Mouse (Mus musculus): ENCODE data around the gene Rnh1. TPM values are rescaled to one million over a fixed set of nuclear protein-coding genes. Genes with fewer than 3 reads are reported as not detected.

The Rnh1 gene
- polyA plus RNA-seq, 1 experiment from 2014 or later = 64.4 TPM

DNA sequence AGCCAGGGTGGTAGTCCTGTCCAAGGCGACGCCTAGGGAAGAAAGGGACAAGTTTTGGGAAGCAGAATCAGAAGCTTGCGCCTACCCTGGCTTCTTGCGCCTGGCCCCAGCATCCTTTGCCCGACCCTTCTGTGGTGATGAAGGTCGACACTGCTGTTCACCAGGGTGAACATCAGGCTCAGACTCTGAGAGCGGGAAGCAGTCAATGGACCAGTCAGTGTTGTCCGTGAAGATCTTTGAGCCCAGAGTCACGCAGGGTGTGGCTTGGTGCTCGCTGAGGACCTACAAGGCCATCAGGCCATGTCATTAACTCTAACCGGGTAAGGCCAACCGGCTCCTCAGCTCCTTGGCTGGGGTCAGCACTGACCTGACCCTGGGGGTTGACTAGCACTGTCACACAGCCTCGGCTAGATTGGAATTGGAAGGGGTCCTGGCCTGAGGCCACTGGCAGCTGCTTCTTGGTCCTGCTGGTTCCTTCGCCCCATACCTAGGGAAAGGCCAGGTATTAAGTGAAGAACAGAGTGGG, 38.0 kb upstream of the Rnh1 start:
- no peak overlapping the region for H3K9ac ChIP-seq (ENCODE audit: low read depth, low read length)
- H3K4me3 ChIP-seq (ENCODE audit: low read depth, low read length) = no peak overlapping the region
- H3K27ac ChIP-seq (ENCODE audit: low read depth, low read length) = no peak overlapping the region
- no peaks in the 10 kb centered on the region for H3K27me3 ChIP-seq (ENCODE audit: control insufficient read depth, insufficient read depth, low read length)
- DNase-seq (ENCODE audit: low spot score) (no peak), ATAC-seq (ENCODE audit: low FRiP score) (no peak)
- no peaks in the 10 kb centered on the region for H3K9me3 ChIP-seq (ENCODE audit: control insufficient read depth, low read length)
- H3K4me1 ChIP-seq (replicated peaks; ENCODE audit: control insufficient read depth, insufficient read depth, low read length) = peaks cover 5% of the 10 kb centered on the region; the same call in 1 of the 2 replicates
- WGBS = 88% methylated on average over 14 of the region's 14 CpGs
- H3K4me2 ChIP-seq (replicated peaks; ENCODE audit: low read depth, low read length) = no peak overlapping the region
- H3K36me3 ChIP-seq (ENCODE audit: control insufficient read depth, insufficient read depth, low read length) = no peaks in the 10 kb centered on the region

DNA sequence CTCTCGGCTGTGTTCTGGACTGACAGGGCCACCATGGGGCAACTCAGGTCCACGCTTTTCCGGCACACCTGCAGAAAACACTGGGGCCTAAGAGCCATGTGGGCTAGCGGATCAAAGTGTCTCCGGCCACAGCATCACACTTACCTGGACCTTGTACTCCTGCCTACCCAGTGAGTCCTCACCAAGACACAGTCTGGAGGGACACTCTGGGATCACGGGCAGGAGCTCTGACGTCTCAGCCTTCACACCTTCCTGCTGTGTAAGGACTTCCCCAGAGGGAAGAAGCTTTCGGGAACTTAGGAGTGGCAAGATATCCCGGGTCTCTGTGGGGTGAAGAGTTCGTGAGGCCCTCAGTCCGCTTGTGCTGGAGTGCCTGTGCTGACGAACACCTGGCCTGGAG, 37.5 kb upstream of the Rnh1 start:
- no peak for ATAC-seq (ENCODE audit: low FRiP score)
- Histone ChIP-seq H3K9me3 (ENCODE audit: control insufficient read depth, low read length) (no peaks in the 10 kb centered on the region), H3K4me3 (ENCODE audit: low read depth, low read length) (no peak overlapping the region), H3K4me1 (replicated peaks; ENCODE audit: control insufficient read depth, insufficient read depth, low read length) (peaks cover 4% of the 10 kb centered on the region; the same call in 1 of the 2 replicates), H3K27ac (ENCODE audit: low read depth, low read length) (no peak overlapping the region), H3K4me2 (replicated peaks; ENCODE audit: low read depth, low read length) (no peak overlapping the region), H3K27me3 (ENCODE audit: control insufficient read depth, insufficient read depth, low read length) (no peaks in the 10 kb centered on the region), H3K9ac (ENCODE audit: low read depth, low read length) (no peak overlapping the region), H3K36me3 (ENCODE audit: control insufficient read depth, insufficient read depth, low read length) (no peaks in the 10 kb centered on the region)
- 81% methylated on average over 12 of the region's 12 CpGs for WGBS
- no peak for DNase-seq (ENCODE audit: low spot score)

DNA sequence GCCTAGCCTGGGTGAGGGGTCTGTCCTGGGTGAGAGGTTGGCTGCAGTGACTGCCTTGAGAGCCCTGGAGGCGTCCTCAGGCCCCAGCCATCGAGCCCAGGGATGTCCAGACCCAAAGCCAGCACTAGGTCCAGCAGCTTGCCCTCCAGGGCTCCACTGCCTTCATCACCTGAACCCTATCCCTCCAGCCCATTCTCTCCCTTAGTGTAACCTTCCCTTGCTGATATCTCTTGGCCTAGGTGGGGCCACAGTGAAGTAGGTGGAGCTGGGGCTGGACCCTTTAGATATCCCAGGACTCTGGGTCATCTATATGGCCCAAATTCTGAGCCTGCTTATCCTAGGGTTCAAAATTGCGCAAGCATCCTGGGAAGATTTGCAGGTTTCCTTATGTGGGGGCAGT, 36.9 kb upstream of the Rnh1 start:
- Histone ChIP-seq H3K36me3 (ENCODE audit: control insufficient read depth, insufficient read depth, low read length) (no peaks in the 10 kb centered on the region), H3K4me1 (replicated peaks; ENCODE audit: control insufficient read depth, insufficient read depth, low read length) (no peaks in the 10 kb centered on the region), H3K4me2 (replicated peaks; ENCODE audit: low read depth, low read length) (no peak overlapping the region), H3K27me3 (ENCODE audit: control insufficient read depth, insufficient read depth, low read length) (no peaks in the 10 kb centered on the region), H3K9ac (ENCODE audit: low read depth, low read length) (no peak overlapping the region), H3K9me3 (ENCODE audit: control insufficient read depth, low read length) (no peaks in the 10 kb centered on the region), H3K27ac (ENCODE audit: low read depth, low read length) (no peak overlapping the region), H3K4me3 (ENCODE audit: low read depth, low read length) (no peak overlapping the region)
- WGBS = 83% methylated on average over 3 of the region's 3 CpGs
- DNase-seq (ENCODE audit: low spot score) = no peak
- ATAC-seq (ENCODE audit: low FRiP score) = no peak

DNA sequence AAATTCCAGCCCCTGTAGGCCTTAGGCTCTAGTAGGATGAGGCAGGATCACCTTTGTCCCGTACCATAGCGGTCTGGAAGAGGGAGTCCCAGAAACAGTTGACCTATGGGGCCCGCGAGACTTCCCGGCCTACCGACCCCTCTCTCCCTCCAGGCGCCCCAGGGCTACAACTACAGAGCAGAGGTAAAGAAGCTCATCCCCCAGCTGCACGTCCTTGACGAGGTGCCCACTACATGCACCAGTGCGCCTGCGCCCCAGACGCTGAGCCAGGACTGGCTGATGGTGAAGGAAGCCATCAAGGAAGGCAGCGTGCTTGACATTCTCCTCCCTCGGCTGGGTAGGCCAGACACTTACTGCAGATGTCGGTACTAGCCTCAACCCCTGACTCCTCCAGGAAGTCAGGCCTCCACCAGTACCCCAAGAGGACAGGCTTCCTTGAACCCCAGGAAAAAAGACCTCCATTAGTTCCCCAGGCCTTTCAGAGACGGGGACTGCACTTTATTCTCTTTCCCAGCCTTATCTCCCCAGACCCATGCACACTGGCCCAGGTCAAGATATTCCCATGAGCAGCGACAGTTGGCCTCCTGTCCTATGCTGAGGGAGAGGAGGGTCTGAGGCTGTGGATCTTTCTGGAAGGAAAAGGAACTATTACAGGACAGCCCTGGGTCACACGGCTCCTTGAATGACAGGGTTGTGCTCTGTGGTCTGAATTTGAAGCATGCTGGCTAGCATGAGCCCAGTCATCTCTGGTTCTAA, 33.7 kb upstream of the Rnh1 start:
- Histone ChIP-seq H3K9me3 (ENCODE audit: control insufficient read depth, low read length) (no peaks in the 10 kb centered on the region), H3K4me2 (replicated peaks; ENCODE audit: low read depth, low read length) (no peak overlapping the region), H3K4me1 (replicated peaks; ENCODE audit: control insufficient read depth, insufficient read depth, low read length) (no peaks in the 10 kb centered on the region), H3K4me3 (ENCODE audit: low read depth, low read length) (no peak overlapping the region), H3K27ac (ENCODE audit: low read depth, low read length) (no peak overlapping the region), H3K27me3 (ENCODE audit: control insufficient read depth, insufficient read depth, low read length) (no peaks in the 10 kb centered on the region), H3K9ac (ENCODE audit: low read depth, low read length) (no peak overlapping the region), H3K36me3 (ENCODE audit: control insufficient read depth, insufficient read depth, low read length) (no peaks in the 10 kb centered on the region)
- WGBS = 90% methylated on average over 18 of the region's 18 CpGs
- ATAC-seq (ENCODE audit: low FRiP score) (no peak), DNase-seq (ENCODE audit: low spot score) (no peak)

DNA sequence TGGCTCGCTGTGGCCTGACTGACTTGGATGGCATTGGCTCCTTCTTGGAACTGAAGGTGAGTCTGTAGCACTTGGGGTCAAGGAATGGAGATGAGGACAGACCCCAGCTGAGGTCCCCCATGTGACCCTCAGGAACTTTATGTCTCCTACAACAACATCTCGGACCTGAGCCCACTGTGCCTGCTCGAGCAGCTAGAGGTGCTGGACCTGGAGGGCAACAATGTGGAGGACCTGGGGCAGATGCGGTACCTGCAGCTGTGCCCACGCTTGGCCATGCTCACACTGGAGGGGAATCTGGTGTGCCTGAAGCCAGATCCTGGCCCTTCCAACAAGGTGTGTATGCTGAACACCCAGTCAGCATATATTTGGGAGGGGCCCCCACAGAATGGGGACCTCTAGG, 32.8 kb upstream of the Rnh1 start:
- Histone ChIP-seq H3K9ac (ENCODE audit: low read depth, low read length) (no peak overlapping the region), H3K4me3 (ENCODE audit: low read depth, low read length) (no peak overlapping the region), H3K27me3 (ENCODE audit: control insufficient read depth, insufficient read depth, low read length) (no peaks in the 10 kb centered on the region), H3K9me3 (ENCODE audit: control insufficient read depth, low read length) (no peaks in the 10 kb centered on the region), H3K4me2 (replicated peaks; ENCODE audit: low read depth, low read length) (no peak overlapping the region), H3K27ac (ENCODE audit: low read depth, low read length) (no peak overlapping the region), H3K36me3 (ENCODE audit: control insufficient read depth, insufficient read depth, low read length) (no peaks in the 10 kb centered on the region), H3K4me1 (replicated peaks; ENCODE audit: control insufficient read depth, insufficient read depth, low read length) (no peaks in the 10 kb centered on the region)
- DNase-seq (ENCODE audit: low spot score) (no peak), ATAC-seq (ENCODE audit: low FRiP score) (no peak)
- WGBS = 93% methylated on average over 5 of the region's 5 CpGs

DNA sequence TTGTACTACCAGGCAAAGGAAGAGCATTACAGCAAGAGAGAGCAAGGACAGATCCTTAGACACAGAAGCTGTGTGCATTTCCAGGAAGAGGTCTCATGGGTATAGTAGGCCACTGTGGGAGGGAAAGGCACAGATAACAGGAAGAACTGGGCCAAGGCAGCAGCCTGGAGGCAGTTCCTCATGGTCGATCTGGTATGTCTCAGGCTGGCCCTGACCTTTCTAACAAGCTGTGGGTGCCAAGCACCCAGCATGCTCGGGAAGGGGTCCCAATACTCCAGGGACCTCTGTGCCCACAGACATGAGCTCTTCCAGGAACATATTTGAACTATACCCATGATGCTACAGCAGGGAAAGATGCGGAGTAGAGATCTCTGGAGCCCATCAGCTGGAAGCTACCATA, 31.9 kb upstream of the Rnh1 start:
- Histone ChIP-seq H3K27me3 (ENCODE audit: control insufficient read depth, insufficient read depth, low read length) (no peaks in the 10 kb centered on the region), H3K4me1 (replicated peaks; ENCODE audit: control insufficient read depth, insufficient read depth, low read length) (no peaks in the 10 kb centered on the region), H3K9me3 (ENCODE audit: control insufficient read depth, low read length) (no peaks in the 10 kb centered on the region), H3K27ac (ENCODE audit: low read depth, low read length) (no peak overlapping the region), H3K4me3 (ENCODE audit: low read depth, low read length) (no peak overlapping the region), H3K9ac (ENCODE audit: low read depth, low read length) (no peak overlapping the region), H3K36me3 (ENCODE audit: control insufficient read depth, insufficient read depth, low read length) (no peaks in the 10 kb centered on the region), H3K4me2 (replicated peaks; ENCODE audit: low read depth, low read length) (no peak overlapping the region)
- 77% methylated on average over 3 of the region's 3 CpGs for WGBS
- ATAC-seq (ENCODE audit: low FRiP score) (no peak), DNase-seq (ENCODE audit: low spot score) (no peak)

DNA sequence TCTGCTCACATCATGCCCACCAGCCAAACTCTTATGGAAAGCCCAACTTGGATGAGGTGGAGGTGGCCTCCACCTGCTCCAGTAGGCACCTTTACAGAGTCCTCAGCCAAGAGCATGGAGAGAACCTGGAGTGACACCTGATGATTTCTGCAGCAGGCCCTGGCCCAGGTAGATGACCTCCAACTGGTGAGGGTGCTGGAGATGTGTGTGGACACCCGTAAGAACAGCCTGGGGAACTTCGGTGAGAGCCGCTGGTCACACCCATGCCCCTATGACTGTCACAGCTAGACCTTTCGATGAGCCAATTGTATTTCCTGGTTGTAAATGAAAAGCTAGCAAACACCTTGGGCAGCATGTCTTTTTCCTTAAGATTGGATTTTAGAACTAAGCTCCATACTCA, 25.5 kb upstream of the Rnh1 start:
- WGBS = 95% methylated on average over 4 of the region's 4 CpGs
- no peak overlapping the region for H3K4me2 ChIP-seq (replicated peaks; ENCODE audit: low read depth, low read length)
- peaks cover 4% of the 10 kb centered on the region; the same call in 1 of the 2 replicates for H3K4me1 ChIP-seq (replicated peaks; ENCODE audit: control insufficient read depth, insufficient read depth, low read length)
- no peak for ATAC-seq (ENCODE audit: low FRiP score)
- no peak overlapping the region for H3K27ac ChIP-seq (ENCODE audit: low read depth, low read length)
- no peaks in the 10 kb centered on the region for H3K9me3 ChIP-seq (ENCODE audit: control insufficient read depth, low read length)
- no peak for DNase-seq (ENCODE audit: low spot score)
- no peaks in the 10 kb centered on the region for H3K36me3 ChIP-seq (ENCODE audit: control insufficient read depth, insufficient read depth, low read length)
- H3K27me3 ChIP-seq (ENCODE audit: control insufficient read depth, insufficient read depth, low read length) = no peaks in the 10 kb centered on the region
- no peak overlapping the region for H3K4me3 ChIP-seq (ENCODE audit: low read depth, low read length)
- H3K9ac ChIP-seq (ENCODE audit: low read depth, low read length) = no peak overlapping the region

DNA sequence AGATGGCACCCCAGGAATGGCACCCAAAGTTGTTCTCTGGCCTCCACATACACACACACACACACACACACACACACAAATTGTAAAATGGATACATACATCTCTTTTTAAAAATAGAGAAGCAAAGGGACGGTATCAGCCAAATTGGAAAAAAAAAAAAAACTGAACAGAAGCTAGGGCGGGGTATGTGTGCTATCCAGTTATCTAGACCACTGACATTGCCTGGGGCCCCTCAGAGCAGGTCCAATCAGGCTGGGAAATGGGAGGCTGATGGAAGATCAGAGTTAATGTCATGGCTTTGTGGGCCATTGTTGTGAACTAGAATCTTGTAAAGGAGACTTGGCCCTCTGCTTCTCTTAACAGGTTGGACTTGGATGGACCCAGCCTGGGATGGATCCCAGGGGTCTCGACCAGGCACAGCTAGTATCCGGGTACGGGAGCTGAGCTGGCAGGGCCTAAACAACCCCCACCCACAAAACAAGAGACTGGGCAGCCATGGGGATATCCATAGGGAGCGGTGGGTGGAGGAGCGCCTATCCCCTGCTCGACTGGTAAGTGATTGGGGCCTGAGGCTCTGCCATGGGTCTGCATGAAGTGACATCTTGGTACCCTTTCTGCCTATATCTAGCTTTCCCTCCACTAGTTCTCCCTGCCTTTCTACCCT, 24.1 kb upstream of the Rnh1 start:
- ATAC-seq (ENCODE audit: low FRiP score) (no peak), DNase-seq (ENCODE audit: low spot score) (no peak)
- H3K9ac ChIP-seq (ENCODE audit: low read depth, low read length) = no peak overlapping the region
- no peak overlapping the region for H3K27ac ChIP-seq (ENCODE audit: low read depth, low read length)
- no peak overlapping the region for H3K4me2 ChIP-seq (replicated peaks; ENCODE audit: low read depth, low read length)
- WGBS = 88% methylated on average over 8 of the region's 8 CpGs
- peaks cover 7% of the 10 kb centered on the region; the same call in 1 of the 2 replicates for H3K4me1 ChIP-seq (replicated peaks; ENCODE audit: control insufficient read depth, insufficient read depth, low read length)
- no peaks in the 10 kb centered on the region for H3K36me3 ChIP-seq (ENCODE audit: control insufficient read depth, insufficient read depth, low read length)
- no peaks in the 10 kb centered on the region for H3K9me3 ChIP-seq (ENCODE audit: control insufficient read depth, low read length)
- no peaks in the 10 kb centered on the region for H3K27me3 ChIP-seq (ENCODE audit: control insufficient read depth, insufficient read depth, low read length)
- H3K4me3 ChIP-seq (ENCODE audit: low read depth, low read length) = no peak overlapping the region

DNA sequence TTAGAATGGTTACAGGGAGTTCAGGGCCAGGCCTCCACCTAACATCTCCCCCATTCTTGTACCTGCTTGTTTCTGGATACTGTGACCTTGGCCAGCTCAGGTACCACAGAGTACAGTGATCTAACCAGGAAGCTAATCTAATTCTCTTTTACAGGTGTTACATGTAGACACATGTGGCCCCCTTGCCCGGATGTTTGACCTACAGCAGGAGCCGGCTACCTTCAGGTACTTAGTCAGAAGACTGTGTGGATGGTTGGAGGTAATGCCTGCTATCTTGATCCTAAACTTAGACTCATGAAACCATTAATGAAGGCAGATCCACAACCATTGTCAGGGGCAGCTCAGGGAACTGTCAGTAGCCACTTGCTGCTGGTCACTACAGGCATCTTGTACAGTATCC, 23.1 kb upstream of the Rnh1 start:
- no peak overlapping the region for H3K4me2 ChIP-seq (replicated peaks; ENCODE audit: low read depth, low read length)
- WGBS = 95% methylated on average over 2 of the region's 2 CpGs

More for the DNA sequence above, 23.1 kb upstream of the Rnh1 start:
- Histone ChIP-seq H3K9me3 (ENCODE audit: control insufficient read depth, low read length) (no peaks in the 10 kb centered on the region), H3K36me3 (ENCODE audit: control insufficient read depth, insufficient read depth, low read length) (0 out of 2 replicates have a peak, but pooled peaks cover under 1% of the 10 kb centered on the region), H3K9ac (ENCODE audit: low read depth, low read length) (no peak overlapping the region), H3K27ac (ENCODE audit: low read depth, low read length) (no peak overlapping the region), H3K27me3 (ENCODE audit: control insufficient read depth, insufficient read depth, low read length) (no peaks in the 10 kb centered on the region), H3K4me1 (replicated peaks; ENCODE audit: control insufficient read depth, insufficient read depth, low read length) (peaks cover 7% of the 10 kb centered on the region; the same call in 1 of the 2 replicates), H3K4me3 (ENCODE audit: low read depth, low read length) (no peak overlapping the region)
- no peak for ATAC-seq (ENCODE audit: low FRiP score)
- no peak for DNase-seq (ENCODE audit: low spot score)

Data from hindbrain, embryonic 11.5 days (tissue).